Mouse (Mus musculus) spleen, adult 2 months (tissue): ENCODE results near the gene Gm37240.

Experiments used
- CTCF ChIP-seq: fragments of 200-500 bp; IDR thresholded peaks from 2 replicates; pipeline ENCODE4 v1.5.1; 2011; ENCODE audit warnings: mild to moderate bottlenecking, inconsistent platforms; ENCODE audit not compliant: insufficient read depth, insufficient read length, insufficient replicate concordance; ENCODE audit errors: extremely low read depth
- POLR2A ChIP-seq: fragments of 200-500 bp; IDR thresholded peaks from 2 replicates; pipeline ENCODE4 v1.6.1; 2011; ENCODE audit warnings: low read depth, low read length, inconsistent platforms

- TF ChIP-seq CTCF = no peak
- TF ChIP-seq POLR2A = no peak
These were observed 724.9 kb downstream of the Gm37240 start for GRCm38 (mm10) chr3:85162430-85162829.
